Mouse (Mus musculus) ES-E14 (cell line): ENCODE measurements around the gene Cops7a. TPM values are rescaled to one million over a fixed set of nuclear protein-coding genes. Genes with fewer than 3 reads are reported as not detected.

Experiments used
- DNase-seq: peaks from one replicate; pipeline ENCODE4 v3.0.0-alpha.2; 2013; ENCODE audit warnings: low read depth, low spot score
- H3K27ac ChIP-seq: 2 replicates; pipeline ENCODE4 v1.5.1; 2012; ENCODE audit warnings: low read depth, mild to moderate bottlenecking, low read length, moderate library complexity, mixed read lengths; ENCODE audit not compliant: poor library complexity, insufficient read depth, severe bottlenecking
- H3K36me3 ChIP-seq: 2 replicates; pipeline ENCODE4 v1.6.1; 2012; ENCODE audit warnings: mild to moderate bottlenecking, low read length, moderate library complexity, mixed read lengths; ENCODE audit not compliant: control insufficient read depth, poor library complexity, insufficient read depth, severe bottlenecking
- H3K4me1 ChIP-seq, 2 experiments: fragments of 150-350 bp in 1 of 2; sonication (generic) in 1 of 2; 2 replicates each; pipeline ENCODE4 v1.6.1; 2012; ENCODE audit warnings: low read length in 2 of 2, mild to moderate bottlenecking in 1 of 2, mixed read lengths in 1 of 2; ENCODE audit not compliant: control insufficient read depth in 2 of 2, insufficient read depth in 2 of 2, poor library complexity in 1 of 2
- H3K4me3 ChIP-seq, 2 experiments: fragments of 150-350 bp in 1 of 2; sonication (generic) in 1 of 2; 2 replicates each; pipeline ENCODE4 v1.5.1; 2012; ENCODE audit warnings: low read length in 2 of 2, low read depth in 1 of 2, mild to moderate bottlenecking in 1 of 2, mixed read lengths in 1 of 2; ENCODE audit not compliant: insufficient read depth in 1 of 2, poor library complexity in 1 of 2, severe bottlenecking in 1 of 2
- H3K9ac ChIP-seq: 2 replicates; pipeline ENCODE4 v1.6.1; 2012; ENCODE audit warnings: low read depth, mild to moderate bottlenecking, low read length, mixed read lengths; ENCODE audit not compliant: poor library complexity, insufficient read depth, severe bottlenecking
- H3K9me3 ChIP-seq: fragments of 150-350 bp; sonication (generic); 2 replicates; pipeline ENCODE4 v1.6.1; 2012; ENCODE audit warnings: low read depth, mild to moderate bottlenecking, low read length; ENCODE audit not compliant: control insufficient read depth, insufficient read depth
- CHD2 ChIP-seq: IDR thresholded peaks from 2 replicates; pipeline ENCODE4 v1.6.1; 2014; ENCODE audit warnings: mild to moderate bottlenecking, low read depth, low read length, inconsistent platforms
- HCFC1 ChIP-seq: IDR thresholded peaks from 2 replicates; pipeline ENCODE4 v1.6.1; 2012; ENCODE audit warnings: low read length, inconsistent platforms, borderline replicate concordance; ENCODE audit not compliant: insufficient read depth
- MAFK ChIP-seq: IDR thresholded peaks from 2 replicates; pipeline ENCODE4 v1.6.1; 2014; ENCODE audit warnings: mild to moderate bottlenecking, low read depth, low read length, inconsistent platforms; ENCODE audit not compliant: insufficient read depth
- ZC3H11A ChIP-seq: IDR thresholded peaks from 2 replicates; pipeline ENCODE4 v1.6.1; 2012; ENCODE audit warnings: low read depth, mild to moderate bottlenecking, inconsistent platforms, low read length, borderline replicate concordance
- ZNF384 ChIP-seq: IDR thresholded peaks from 2 replicates; pipeline ENCODE4 v1.6.1; 2012; ENCODE audit warnings: low read depth, low read length, inconsistent platforms
- in situ Hi-C, 2 experiments: fragments of 600-800 bp; cut with MboI; formaldehyde crosslinking; loops; one replicate each; pipeline ENCODE4 v1.15.1; 2025; ENCODE audit warnings: low sequenced_read_pairs in 2 of 2, inconsistent platforms in 1 of 2; ENCODE audit not compliant: unreplicated experiment in 2 of 2
- total RNA-seq: library from RNA; depleted of rRNA; stranded (reverse); fragments of 300-350 nt; gene quantifications from 2 replicates; pipeline ENCODE4 v1.2.3, GENCODE M21; 2012

The Cops7a gene
- total RNA-seq, 1 experiment, result 138 TPM

- Histone ChIP-seq H3K4me3 (no peak overlapping the region), H3K36me3 (no peaks in the 10 kb centered on the region), H3K9ac (no peak overlapping the region), H3K27ac (no peak overlapping the region), H3K9me3 (no peaks in the 10 kb centered on the region), H3K4me1 (peaks cover 2 to 14% of the 10 kb centered on the region in 2 experiments; a peak in 3 of 4 replicates)
- in situ Hi-C loops, result no loop called here
- TF ChIP-seq ZC3H11A (no peak), HCFC1 (no peak), MAFK (no peak)
- DNase-seq, result no peak
Measured at GRCm38 (mm10) chr6:124925941-124926340, 39.4 kb downstream of the Cops7a start.

- no peaks in the 10 kb centered on the region for H3K9me3 ChIP-seq
- no peak for DNase-seq
- peak overlapping the region; percentile 12; the same call in 1 of the 2 replicates for H3K9ac ChIP-seq
- no peak overlapping the region for H3K27ac ChIP-seq
- H3K36me3 ChIP-seq, result no peaks in the 10 kb centered on the region
- peaks cover 6 to 16% of the 10 kb centered on the region in 2 experiments for H3K4me1 ChIP-seq
- in situ Hi-C loops, result no loop called here
- TF ChIP-seq CHD2, result no peak
- no peak for TF ChIP-seq ZNF384
- H3K4me3 ChIP-seq, result no peak overlapping the region
Measured at GRCm38 (mm10) chr6:124925173-124925793, 40.1 kb downstream of the Cops7a start.

GRCm38 (mm10) chr6:124921539-124921938 lies 43.8 kb downstream of the Cops7a start:
- H3K27ac ChIP-seq, result no peak overlapping the region
- DNase-seq, result no peak
- no peak overlapping the region; the same call in 1 of the 2 replicates for H3K9ac ChIP-seq
- H3K9me3 ChIP-seq, result no peaks in the 10 kb centered on the region
- peaks cover 7 to 24% of the 10 kb centered on the region in 2 experiments for H3K4me1 ChIP-seq
- TF ChIP-seq ZC3H11A (no peak), MAFK (no peak), CHD2 (no peak)
- H3K36me3 ChIP-seq, result no peaks in the 10 kb centered on the region
- in situ Hi-C loops, result no loop called here
- H3K4me3 ChIP-seq, result no peak overlapping the region

- DNase-seq, result no peak
- H3K4me3 ChIP-seq, result peak overlapping the region; percentile 59 to 65
- H3K36me3 ChIP-seq, result peaks cover 3% of the 10 kb centered on the region; the same call in 1 of the 2 replicates
- H3K4me1 ChIP-seq, result peaks cover 5 to 25% of the 10 kb centered on the region in 2 experiments
- in situ Hi-C loops, result no loop called here
- H3K9me3 ChIP-seq, result no peaks in the 10 kb centered on the region
- TF ChIP-seq MAFK (no peak), HCFC1 (no peak), CHD2 (no peak), ZC3H11A (no peak), ZNF384 (no peak)
- H3K27ac ChIP-seq, result peak overlapping the region; percentile 99
- H3K9ac ChIP-seq, result peak overlapping the region; percentile 81; the same call in 1 of the 2 replicates
Measured at GRCm38 (mm10) chr6:124920318-124921085, 44.8 kb downstream of the Cops7a start.
